Mouse (Mus musculus): Measurements from ENCODE around the gene Kif17. TPM values are rescaled to one million over a fixed set of nuclear protein-coding genes. Genes with fewer than 3 reads are reported as not detected.

Gene Kif17
- total and polyA plus RNA-seq, 3 experiments: 0.54 to 2.5 TPM; not detected in 1

DNA sequence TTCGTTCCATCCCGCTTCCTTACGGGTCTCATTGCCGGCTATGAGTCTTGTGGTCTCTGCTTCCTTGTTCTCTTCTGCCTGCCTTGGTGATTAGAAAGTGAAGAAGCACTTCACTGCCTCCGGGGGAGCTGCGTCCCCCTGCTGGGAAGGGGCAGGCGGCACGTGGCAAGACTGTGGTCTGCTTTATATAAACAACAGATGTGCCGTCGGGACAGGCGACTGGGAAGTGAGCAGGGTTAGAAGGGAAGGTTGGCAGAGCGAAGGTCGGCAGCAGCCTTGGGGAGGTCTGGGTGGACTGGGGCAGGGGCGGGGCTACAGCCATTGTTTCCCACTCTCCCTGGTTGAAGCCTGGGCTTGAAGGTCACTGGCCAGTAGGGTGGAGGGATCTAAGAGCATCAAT is 1.6 kb downstream of the Kif17 start (continued):
- no peak for TF ChIP-seq MAZ (IDR thresholded peaks at IDR 0.05; ENCODE audit: low read depth, low read length)

DNA sequence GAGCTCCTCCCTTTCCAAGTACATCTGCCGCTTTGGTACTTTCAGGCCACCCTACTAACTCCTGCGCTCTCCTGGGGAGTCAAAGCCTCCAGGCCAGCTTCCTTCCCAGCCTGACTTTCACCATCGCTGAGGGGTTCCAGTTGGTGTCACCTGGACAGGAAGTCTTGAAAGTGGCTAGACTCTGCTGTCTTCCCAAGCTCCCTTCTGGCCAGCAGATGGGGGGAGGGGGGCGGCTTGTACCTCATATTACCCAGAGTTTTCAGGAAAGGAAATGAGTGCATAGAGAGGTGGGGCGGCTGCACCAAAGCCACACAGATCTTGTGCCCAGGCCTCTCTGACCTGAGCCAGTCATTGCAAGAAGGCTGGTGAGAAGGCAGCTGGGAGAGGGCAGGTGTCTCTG is 2.0 kb downstream of the Kif17 start:
- no peak for DNase-seq (ENCODE audit: low read depth, low spot score)
- Histone ChIP-seq H3K9ac (ENCODE audit: control insufficient read depth, low read depth, low read length, poor library complexity, severe bottlenecking) (no peak overlapping the region), H3K36me3 (ENCODE audit: control insufficient read depth in 1 of 2, insufficient read depth in 2 of 2, low read length in 2 of 2) (0 out of 4 replicates have a peak, but pooled peaks cover 0 to 3% of the 10 kb centered on the region in 2 experiments), H3K27me3 (ENCODE audit: control insufficient read depth in 1 of 2, insufficient read depth in 2 of 2, low read length in 2 of 2) (no peaks in the 10 kb centered on the region), H3K27ac (ENCODE audit: control insufficient read depth, low read depth, low read length) (no peak overlapping the region), H3K9me3 (replicated peaks; ENCODE audit: insufficient read depth, low read length) (no peaks in the 10 kb centered on the region), H3K79me2 (ENCODE audit: control insufficient read depth, insufficient read depth, low read length, poor library complexity) (no peaks in the 10 kb centered on the region), H3K4me3 (ENCODE audit: control insufficient read depth in 1 of 2, insufficient read depth in 1 of 2, low read depth in 2 of 2, low read length in 2 of 2) (no peak overlapping the region), H3K4me1 (ENCODE audit: control insufficient read depth in 1 of 2, insufficient read depth in 2 of 2, low read length in 2 of 2) (peaks cover 0 to 10% of the 10 kb centered on the region in 2 experiments; a peak in 3 of 4 replicates)
- TF ChIP-seq GATA1 (IDR thresholded peaks at IDR 0.05; ENCODE audit: low read depth, low read length) (no peak), MXI1 (IDR thresholded peaks at IDR 0.05; ENCODE audit: low read depth, low read length) (no peak), ETS1 (IDR thresholded peaks at IDR 0.05; ENCODE audit: low read depth, low read length) (no peak), ZMIZ1 (IDR thresholded peaks at IDR 0.05; ENCODE audit: low read depth, low read length) (no peak), MYC (IDR thresholded peaks at IDR 0.05; ENCODE audit: low read depth, low read length) (no peak), SIN3A (IDR thresholded peaks at IDR 0.05; ENCODE audit: low read length) (no peak), MAZ (IDR thresholded peaks at IDR 0.05; ENCODE audit: low read depth, low read length) (no peak), RAD21 (IDR thresholded peaks at IDR 0.05; ENCODE audit: low read depth, low read length) (no peak), NRF1 (IDR thresholded peaks at IDR 0.05; ENCODE audit: insufficient read depth, low read depth, low read length, poor library complexity, severe bottlenecking) (no peak), ZNF384 (IDR thresholded peaks at IDR 0.05; ENCODE audit: low read depth, low read length) (no peak), UBTF (IDR thresholded peaks at IDR 0.05; ENCODE audit: borderline replicate concordance, insufficient read depth, low read depth, low read length) (no peak), SMC3 (IDR thresholded peaks at IDR 0.05; ENCODE audit: low read depth, low read length) (no peak)

DNA sequence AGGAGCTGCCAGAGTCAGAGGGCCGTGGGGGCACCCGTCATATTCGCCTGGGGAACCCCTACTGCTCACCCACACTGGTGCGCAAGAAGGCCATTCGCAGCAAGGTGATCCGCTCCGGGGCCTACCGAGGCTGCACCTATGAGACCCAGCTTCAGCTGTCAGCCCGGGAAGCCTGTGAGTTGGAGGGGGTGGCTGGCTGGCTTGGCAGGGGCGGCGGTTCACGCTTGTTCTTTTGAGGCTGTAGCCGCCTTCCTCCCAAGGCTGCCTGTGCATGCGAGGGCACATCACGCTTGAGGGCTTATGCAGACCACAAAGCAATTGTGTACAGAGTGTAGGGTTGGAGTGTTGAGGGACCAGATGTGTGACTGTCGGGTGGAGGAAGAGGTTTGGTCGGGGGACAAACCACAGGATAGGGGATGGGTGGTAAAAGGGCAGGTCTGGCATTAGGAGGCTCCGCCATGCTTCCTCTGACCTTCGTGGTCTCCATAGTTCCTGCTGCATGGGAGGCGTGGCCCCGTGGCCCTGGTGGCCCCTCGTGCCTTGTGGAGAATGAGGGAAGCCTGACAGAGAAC is 7.0 kb downstream of the Kif17 start:
- Histone ChIP-seq H3K4me3 (ENCODE audit: control insufficient read depth in 1 of 2, insufficient read depth in 1 of 2, low read depth in 2 of 2, low read length in 2 of 2) (no peak overlapping the region), H3K79me2 (ENCODE audit: control insufficient read depth, insufficient read depth, low read length, poor library complexity) (no peaks in the 10 kb centered on the region), H3K27me3 (ENCODE audit: control insufficient read depth in 1 of 2, insufficient read depth in 2 of 2, low read length in 2 of 2) (no peaks in the 10 kb centered on the region), H3K27ac (ENCODE audit: control insufficient read depth, low read depth, low read length) (no peak overlapping the region), H3K9ac (ENCODE audit: control insufficient read depth, low read depth, low read length, poor library complexity, severe bottlenecking) (no peak overlapping the region), H3K9me3 (replicated peaks; ENCODE audit: insufficient read depth, low read length) (no peaks in the 10 kb centered on the region), H3K4me1 (ENCODE audit: control insufficient read depth in 1 of 2, insufficient read depth in 2 of 2, low read length in 2 of 2) (no peaks in the 10 kb centered on the region), H3K36me3 (ENCODE audit: control insufficient read depth in 1 of 2, insufficient read depth in 2 of 2, low read length in 2 of 2) (no peaks in the 10 kb centered on the region)
- TF ChIP-seq MAZ (IDR thresholded peaks at IDR 0.05; ENCODE audit: low read depth, low read length) (no peak), HCFC1 (IDR thresholded peaks at IDR 0.05; ENCODE audit: low read depth, low read length) (no peak), MYC (IDR thresholded peaks at IDR 0.05; ENCODE audit: low read depth, low read length) (no peak), TAL1 (IDR thresholded peaks at IDR 0.05; ENCODE audit: low read length) (no peak), MAX (IDR thresholded peaks at IDR 0.05; ENCODE audit: low read length) (no peak), SIN3A (IDR thresholded peaks at IDR 0.05; ENCODE audit: low read length) (no peak), USF1 (IDR thresholded peaks at IDR 0.05; ENCODE audit: low read depth, low read length) (no peak), GATA1 (IDR thresholded peaks at IDR 0.05; ENCODE audit: low read depth, low read length) (no peak), RAD21 (IDR thresholded peaks at IDR 0.05; ENCODE audit: low read depth, low read length) (no peak)
- DNase-seq (ENCODE audit: low read depth, low spot score): no peak

Measured in MEL (cell line).